Mouse (Mus musculus): Measurements from ENCODE around the gene Lrrc8c.

Lrrc8c gene

DNA sequence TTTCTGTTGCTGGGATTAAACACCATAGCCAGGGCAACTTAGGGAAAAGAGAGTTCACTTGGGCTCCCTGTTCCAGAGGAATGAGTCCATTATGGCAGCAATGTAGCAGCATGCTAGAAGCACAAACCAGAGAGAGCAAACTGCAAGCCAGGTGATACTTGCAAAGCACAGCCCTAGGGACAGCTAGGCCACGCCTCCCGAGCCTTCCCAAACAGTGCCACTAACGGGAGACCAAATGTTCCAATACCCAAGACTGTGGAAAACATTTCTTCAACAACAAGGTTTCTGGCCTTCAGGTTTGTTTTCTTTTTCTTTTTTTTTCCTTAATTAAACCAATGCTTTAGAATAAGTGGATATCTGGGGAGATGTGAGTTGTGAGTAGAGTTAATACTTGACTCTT, 38.2 kb downstream of the Lrrc8c start:
- DNase-seq = no peak

DNA sequence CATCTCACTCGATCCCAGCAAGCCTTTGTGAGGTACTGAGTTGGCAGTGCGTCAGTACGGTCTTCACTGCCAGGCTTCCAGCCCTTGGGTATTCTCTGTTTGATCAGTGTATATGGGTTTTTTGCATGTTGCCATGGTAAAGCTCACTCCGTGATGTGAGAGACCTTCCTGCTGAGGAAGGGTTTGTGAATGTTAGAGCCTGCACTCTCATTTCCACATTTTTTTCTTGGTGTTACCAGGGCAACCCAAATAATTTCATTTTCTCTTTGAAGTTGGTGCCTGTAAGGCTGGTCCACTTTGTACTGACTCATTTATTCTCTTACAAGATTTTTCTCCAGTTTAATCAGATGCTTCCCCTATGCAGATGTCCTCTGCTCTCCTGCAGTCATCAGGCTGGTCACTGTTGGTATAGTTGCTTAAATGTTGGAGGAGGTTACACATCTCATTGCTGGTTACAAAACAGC, 38.6 kb downstream of the Lrrc8c start:
- DNase-seq = no peak

DNA sequence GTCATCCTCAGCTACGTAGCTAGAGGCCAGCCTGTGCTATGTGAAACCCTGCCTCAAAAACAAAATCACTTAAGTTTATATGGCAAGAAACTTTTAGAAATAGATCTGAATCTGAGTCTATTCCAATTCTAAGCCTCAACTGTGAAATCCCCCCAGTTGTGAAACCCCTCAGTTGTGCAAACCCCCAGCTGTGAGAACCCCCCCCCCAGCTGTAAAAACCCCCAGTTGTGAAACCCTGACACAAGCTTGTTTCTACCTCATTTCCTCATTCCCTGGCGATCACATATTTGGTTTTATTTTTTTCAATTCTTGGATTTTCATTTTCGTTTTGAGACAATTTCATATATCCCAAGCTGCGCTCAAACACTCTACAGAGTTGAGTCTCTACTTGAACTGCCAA, 39.3 kb downstream of the Lrrc8c start:
- DNase-seq = no peak

DNA sequence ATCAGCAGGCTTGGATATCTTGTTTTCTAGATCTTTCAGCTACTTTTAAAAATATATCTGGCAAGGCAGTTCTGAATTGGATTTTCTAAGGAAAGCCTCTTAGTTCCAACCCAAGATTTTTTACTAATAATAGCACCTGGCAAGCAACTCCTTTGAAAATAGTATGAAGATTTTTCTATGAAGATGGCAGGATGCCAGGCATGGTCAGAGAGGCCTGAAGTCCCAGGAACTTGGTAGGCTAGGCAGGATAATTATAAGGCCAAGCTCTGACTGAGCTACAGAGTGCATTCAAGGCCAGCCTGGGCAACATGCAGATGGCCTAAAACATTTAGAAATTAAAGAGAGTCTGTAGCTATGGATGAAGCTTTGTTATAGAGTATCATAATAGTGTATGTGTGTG, 42.7 kb downstream of the Lrrc8c start:
- DNase-seq = no peak

DNA sequence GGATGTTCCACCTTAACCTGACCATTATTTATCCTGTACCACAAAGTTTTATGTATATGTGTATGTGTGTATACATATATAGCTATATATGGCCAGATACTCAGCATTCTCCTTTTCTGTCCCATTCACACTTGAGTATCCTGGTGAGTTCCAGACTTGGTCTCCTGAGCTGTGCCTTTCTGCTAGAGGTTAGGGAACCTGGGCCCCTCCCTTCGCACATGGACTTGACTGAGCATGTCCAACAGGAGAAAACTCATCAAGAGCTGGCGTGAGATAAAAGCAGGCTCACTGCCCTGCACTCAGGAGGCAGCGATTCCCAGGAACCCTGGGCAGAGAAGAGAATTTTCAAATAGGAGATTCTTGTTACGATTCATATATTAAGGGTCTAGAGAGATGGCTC, 45.6 kb downstream of the Lrrc8c start:
- no peak for DNase-seq

DNA sequence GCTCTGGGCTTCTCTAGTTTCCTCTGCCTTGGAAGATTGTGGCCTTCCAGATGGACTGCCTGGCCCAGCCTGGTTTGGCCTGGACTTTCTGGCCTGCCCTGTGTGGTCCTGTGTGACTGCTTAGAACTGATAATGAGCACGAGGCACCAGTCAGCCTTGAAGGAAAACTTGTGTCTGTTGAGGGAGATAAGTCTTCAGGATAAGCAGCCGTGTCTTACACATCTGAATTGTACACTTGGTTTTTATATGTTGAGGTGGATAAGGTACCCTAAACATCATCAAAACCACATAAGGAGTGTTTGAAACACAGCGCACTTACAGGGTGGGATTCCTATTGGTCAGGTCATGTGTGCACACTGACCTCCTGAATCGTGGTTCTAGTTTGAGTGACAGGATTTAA, 46.6 kb downstream of the Lrrc8c start:
- DNase-seq = no peak

DNA sequence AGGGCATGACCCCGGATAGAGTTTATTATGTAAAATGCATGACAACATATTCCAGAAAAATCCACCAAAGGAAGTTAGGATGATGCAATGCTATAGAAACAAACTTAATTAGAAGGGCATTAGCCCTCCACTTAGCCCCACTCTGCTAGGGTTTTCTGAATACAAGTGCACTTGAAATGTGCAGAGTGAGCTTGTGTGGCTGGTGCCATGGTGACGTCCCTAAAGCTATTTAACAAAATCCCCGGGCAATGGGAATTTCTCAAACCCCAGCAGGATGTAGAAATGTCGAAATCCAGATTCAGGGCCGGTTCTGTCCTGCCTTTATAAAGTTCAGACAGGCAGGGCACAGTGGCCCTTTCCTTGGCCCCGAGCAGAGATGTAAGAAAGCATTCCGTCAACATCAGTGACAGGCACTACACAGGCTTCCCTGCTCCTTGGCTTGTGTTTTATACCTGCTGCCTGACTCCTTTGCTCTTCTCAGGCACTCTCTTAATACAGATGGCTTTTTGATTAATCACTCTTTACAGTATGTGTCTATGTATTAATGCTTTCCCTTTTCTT, 47.7 kb downstream of the Lrrc8c start:
- no peak for DNase-seq

DNA sequence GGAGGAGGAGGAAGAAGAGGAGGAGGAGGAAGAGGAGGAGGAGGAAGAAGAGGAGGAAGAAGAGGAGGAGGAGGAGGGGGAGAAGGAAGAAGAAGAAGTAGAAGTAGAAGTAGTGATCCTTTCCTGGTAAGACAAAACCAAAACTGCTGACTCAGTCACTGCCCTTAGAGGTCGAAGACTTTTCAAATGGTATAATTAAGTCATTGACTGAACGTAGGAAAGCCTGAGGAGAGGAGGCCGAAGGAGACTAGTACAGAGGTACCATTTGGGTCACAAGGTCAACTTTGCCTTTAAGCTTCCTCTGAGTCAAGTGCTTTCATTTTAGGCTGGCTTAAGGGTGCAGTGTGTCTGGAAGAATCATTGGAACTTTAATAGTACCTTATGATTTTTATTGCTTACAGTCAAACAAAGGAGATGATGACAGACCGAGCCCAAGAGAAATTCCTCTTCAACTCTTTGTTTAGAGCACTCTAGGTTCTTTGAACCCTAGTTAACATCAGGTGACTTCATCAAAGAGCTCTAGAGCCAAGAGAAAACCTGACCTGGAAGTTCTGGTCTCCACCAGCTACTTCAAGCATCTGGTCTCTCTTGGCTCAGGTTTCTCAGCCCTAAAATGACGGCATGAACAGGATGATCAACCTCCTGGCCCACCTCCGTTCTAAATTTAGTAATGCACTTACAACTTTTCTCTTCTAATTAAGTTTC, 49.0 kb downstream of the Lrrc8c start:
- no peak for DNase-seq

DNA sequence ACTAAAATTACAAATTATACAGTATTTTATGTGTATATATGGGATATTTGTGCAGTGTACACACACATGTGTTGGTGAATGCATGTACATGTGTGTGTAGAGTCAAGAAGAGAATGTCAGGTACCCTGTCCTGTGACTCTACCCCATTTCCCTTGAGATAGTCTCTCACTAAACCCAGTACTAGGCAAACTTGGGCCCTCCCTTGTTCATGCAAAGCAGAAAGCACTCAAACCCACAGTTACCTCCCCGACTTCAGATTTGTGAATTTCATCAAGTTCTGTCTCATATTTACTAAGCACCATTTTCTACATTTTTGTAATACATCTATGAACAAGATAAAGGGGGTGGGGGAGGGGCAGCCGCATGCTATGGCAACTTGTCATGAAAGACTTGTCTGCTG, 50.0 kb downstream of the Lrrc8c start:
- no peak for DNase-seq

DNA sequence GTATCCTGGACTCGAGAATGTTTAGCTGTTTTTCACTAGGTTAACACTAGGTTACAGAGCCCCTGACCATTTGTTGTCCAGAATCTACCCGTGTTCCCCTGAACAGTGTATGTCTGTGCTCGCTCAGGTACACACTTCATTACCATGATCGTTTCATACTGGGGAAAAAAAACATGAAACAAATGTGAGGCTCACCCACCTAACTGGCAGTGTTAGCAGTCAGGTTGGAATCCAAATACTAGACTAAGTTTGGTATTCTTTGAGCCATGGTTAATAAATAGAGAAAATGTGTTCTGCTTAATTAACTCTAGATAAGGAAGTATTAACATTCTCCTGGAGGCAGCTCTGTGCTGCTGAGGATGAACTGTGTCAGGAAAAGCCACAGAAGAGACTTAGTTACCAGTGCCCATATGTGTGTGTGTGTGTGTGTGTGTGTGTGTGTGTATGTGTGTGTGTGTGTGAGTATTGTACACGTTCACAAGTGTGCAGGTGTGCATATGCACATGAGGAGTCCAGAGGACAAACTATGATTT, 53.0 kb downstream of the Lrrc8c start:
- DNase-seq = peak; percentile 22

DNA sequence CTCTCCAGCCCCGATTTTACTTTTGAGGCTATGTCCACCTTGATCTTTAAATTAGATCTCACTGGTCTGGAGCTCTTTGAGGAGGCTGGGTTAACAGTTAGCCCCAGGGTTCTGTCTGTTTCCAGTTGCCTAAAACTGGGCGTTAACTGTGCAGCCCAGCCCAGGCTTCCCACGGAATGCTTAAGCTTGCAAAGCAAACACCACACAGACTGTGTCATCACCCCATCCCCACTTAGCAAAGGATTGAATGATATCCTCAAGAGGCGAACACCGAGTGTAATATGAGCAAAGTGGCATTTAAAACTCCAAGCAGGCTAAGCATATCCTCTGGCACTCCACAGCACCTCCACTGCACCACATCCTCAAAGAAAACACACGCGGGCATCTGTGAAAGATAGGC, 53.7 kb downstream of the Lrrc8c start:
- DNase-seq = no peak

DNA sequence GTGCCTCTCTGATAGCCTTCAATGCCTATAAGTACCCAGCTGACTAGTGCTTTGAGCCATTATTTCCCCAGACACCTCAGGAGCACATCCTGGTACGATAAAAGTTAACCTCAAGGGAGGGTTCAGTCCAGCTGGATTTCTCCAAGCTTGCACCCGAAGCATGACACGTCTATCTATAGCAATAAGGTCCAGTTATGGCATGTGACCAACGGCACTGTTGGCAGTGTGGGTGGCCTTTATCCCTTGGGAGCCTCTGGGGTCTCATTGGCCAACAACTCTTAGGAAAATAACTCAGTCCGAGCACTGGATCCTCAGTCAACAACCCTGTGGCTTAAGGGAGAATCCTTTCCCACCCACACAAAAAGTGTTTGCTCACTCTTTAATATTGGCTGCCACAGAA, 55.6 kb downstream of the Lrrc8c start:
- DNase-seq = no peak

DNA sequence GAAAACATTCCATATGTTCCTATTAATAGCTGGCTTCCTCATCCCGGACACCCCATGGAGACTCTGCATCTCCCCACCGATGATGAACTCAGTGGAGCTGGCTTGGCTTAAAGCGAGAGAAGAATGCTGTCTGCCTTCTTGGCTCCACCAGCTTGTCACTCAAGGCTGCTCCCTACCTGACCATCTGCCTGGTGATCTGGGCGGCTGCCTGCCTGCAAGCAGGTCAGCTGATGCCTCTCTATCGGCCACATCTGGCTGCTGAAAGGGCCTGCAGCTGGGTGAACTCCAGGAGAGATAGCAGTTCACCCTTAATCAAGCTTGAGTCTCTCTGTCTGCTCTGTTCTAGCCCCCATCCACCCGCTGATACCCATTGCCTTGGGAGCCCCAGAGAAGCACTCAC, 56.7 kb downstream of the Lrrc8c start:
- DNase-seq = no peak

DNA sequence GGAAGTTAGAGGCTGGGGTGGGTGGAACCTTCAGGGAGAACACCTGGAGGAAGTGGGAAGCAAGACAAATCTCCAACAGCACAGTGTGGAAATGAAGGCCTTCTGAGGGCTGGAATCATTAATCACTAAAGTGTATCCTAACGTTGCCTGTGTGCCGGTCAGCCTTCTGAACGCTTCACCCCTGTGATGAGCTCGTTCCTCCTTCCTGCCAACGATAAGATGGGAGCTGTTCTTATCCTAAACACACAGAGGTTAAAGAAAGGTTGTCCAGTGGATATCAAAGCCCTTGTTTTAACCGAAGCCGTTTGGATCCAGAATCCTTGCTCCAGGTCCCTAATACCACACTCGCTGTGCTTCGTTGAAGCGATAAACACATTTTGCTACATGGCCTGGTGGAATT, 61.7 kb downstream of the Lrrc8c start:
- DNase-seq = no peak

DNA sequence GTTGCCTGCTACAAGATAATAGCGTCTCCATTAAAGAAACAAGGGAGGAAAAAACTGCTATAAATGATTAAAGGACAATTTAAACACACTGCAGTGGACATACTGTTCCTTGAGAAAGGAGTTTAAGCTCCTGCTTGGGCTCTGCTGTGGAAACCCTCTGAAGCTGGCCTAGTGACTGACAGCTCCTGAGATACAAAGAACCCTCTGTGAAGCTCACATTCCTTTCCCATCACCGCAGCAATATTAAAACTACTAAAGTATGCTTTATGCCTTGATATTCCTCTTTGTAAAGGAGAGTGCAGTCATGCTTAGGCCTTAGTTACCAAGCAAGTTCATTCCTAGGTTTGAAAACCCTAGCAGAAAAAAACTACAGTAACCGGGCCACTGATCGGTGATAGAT, 66.7 kb downstream of the Lrrc8c start:
- DNase-seq = no peak

DNA sequence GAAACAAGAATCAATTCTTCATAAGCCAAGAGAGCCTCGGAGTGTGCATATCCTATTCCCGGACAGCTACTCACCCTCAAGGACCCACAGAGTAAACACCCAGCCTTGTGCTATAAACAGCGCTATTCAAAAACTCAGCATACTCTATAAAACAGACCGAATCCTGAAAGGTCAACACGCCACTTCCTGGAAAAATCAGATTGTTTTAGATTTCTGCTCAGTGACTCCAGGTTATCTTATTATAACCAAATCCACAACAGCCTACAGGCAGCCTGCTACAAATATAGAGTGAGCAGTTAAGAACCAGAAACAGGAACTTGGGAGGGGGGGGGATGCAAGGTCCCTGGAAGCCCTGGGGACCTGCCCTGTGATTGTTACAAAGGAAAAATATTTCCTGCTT, 67.5 kb downstream of the Lrrc8c start:
- DNase-seq = peak; percentile 64

DNA sequence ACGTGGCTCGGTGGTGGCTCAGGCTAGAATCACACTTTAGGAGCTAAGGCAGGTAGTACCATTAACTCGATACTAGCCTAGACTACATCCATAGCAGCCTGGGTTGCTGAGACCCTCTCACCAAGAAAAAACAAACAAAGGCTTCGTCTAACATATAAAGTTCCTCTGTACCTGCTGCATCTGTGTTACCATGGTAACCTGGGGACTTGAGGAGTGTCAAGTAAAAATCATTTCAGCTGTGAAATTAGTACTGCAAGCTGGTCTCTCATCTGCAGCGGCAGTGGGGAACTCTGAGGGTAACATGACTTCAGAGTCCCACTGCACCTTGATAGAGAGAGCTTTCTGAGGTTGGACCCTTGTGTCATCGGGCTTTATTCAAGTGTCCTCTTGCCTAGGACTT, 68.3 kb downstream of the Lrrc8c start:
- DNase-seq = no peak

DNA sequence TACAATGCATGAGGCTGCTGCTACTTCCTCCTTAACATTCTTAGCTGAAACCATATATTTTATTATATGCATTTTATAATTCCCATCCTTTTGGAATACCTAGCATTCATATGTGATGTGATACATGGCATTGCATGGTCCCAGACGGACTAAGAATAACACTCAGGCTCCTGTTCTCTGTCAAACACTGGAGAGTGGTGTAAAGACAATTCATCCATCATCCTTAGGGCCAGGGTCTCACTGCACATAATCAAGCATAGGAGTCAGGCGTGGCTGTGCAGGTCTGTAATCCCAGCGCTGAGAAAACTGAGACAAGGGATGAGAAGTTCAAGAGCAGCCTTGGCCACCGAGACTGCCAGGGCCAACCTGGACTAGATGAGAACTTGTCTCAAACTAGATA, 69.5 kb downstream of the Lrrc8c start:
- no peak for DNase-seq

DNA sequence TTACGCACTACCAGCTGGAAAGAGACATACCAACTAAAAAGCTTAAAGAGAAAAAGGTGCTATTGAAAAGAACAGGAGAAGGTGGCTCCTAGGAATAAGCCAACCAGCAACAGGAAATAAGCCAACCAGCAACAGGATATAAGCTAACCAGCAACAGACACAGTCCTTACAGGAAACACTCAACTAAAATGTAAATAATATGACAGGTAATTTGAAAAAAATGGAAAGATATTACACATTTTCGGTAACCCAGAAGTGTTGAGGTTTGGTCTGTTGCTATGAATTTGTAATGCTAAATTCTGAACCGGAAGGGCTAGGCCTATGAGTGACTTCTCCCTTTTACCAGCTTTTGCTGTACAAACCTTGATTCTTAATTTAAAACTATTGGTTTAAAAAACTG, 69.9 kb downstream of the Lrrc8c start:
- no peak for DNase-seq

DNA sequence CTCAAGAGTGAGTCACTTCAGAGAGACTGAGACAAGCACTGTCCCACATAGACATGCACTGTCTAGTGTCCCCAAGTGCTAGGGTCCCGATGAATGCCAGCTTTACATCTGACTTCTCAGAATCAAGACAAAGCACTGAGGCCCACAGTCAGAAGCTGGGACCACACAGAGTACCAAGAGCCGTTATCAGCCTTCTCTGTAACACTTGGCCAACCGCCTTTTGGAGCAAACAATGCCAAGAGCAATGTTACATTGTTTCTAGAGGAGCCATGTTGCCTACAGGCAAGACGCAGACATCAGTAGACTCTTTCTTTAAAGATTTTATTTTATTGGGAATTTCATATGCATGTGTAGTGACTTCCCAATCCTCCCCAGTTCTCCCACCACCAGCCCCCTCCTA, 73.2 kb downstream of the Lrrc8c start:
- DNase-seq = no peak

DNA sequence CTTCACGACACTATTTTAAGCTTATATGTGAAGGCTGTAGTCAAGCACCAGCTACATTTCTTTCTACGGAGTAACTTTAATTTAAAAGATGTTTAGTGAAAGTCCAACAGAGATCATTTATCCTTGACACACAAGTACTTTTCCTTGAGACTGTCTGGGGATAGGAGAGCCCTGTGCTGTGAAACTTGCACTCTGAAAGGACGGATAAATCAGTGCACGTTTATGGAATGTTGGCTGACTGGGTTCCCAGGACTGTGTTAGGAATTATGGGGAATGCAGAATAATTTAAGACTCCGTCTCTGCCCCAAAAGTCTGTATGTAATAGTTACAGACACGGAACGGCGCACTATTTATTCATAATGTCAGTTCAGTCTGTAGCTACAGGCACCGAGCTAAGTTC, 74.4 kb downstream of the Lrrc8c start:
- no peak for DNase-seq

DNA sequence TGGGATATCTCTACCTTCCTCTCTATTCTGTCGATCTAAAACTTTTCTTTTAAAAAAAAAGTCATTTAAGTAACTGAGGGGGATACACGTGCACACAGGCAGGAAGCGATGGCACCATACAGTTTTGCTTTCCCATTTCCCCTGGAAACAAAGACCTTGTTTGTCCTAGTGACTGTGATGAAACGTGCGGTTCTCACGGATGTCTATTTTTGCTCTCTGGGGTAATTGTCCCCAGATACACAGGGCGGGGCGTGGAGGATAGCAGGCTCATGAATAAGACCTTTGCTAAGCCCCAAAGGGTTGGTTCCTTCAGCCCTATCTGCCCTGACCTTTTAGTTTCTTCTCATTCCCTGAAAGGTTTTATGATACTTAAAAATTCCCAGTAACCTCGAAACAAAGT, 79.7 kb downstream of the Lrrc8c start:
- DNase-seq = no peak

DNA sequence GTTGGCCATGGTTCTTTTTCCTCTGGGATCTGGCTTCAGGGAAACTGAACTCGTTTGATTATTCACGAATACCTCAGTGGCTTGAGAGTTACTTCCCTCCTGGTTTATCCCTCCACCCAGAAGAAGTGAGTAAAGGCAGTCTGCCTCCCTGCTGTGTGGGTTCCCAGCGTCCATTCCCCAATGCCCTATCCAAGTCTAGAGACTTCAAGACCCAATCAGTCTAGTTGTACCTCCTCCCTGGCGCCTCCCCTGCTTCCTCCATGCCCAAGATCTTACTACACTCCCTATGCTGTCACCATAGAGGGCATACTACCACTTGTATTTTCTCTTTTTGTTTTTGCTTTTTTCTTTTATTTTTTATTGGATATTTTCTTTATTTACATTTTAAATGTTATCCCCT, 80.1 kb downstream of the Lrrc8c start:
- DNase-seq = no peak

DNA sequence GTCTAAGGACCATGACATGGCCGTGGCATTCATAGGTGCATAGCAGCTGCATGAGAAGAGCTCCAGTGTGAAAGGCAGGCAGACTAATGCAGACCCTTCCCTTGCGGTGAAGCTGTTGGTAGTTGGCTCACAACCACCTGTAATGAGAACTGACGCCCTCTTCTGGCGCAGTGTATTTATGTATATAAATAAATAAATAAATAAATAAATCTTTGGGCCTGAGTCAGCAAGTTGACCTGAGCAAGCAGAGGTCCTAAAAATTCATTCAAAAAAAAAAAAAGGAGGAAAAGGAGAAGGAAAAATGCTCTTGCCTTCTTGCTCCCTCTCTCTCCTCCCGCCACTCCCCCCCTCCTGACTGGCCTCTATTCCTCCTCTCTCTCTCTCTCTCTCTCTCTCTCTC, 81.8 kb downstream of the Lrrc8c start:
- DNase-seq = no peak

DNA sequence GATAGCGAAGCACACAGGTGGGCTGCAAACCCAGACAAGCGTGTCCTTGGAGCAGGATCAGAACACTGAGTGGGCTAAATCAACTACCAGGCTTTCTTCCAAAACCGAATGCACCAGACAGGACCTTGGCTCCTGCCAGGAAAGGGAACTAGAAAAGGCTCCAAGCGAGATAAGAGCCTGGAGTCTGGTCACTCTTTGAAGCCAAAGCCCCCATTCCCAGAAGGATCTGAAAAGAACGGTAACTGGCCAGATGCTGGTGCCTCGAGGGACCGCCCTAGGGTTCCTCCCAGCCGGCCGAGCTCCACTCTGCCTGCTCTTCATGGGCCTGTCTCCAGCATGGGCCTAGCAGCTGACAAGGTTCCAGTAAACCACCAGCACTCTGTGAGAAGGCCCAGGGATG, 83.4 kb downstream of the Lrrc8c start:
- DNase-seq = peak; percentile 15
